Mouse (Mus musculus): ENCODE measurements around the gene Rpa1. TPM values are rescaled to one million over a fixed set of nuclear protein-coding genes. Genes with fewer than 3 reads are reported as not detected.

Gene Rpa1
- polyA plus RNA-seq, 1 experiment: 62.8 TPM

GRCm38 (mm10) chr11:75270276-75270984 lies 77.7 kb downstream of the Rpa1 start:
- no peak overlapping the region for H3K4me3 ChIP-seq (ENCODE audit: control insufficient read depth, insufficient read depth, low read length)
- 92% methylated on average over 8 of the region's 8 CpGs for WGBS

GRCm38 (mm10) chr11:75269213-75269612 lies 78.9 kb downstream of the Rpa1 start:
- Histone ChIP-seq H3K36me3 (ENCODE audit: control insufficient read depth, insufficient read depth, low read length) (0 out of 2 replicates have a peak, but pooled peaks cover 7% of the 10 kb centered on the region), H3K27me3 (ENCODE audit: control insufficient read depth, insufficient read depth, low read length) (no peaks in the 10 kb centered on the region), H3K4me1 (replicated peaks; ENCODE audit: control insufficient read depth, insufficient read depth, low read length) (peaks cover 20% of the 10 kb centered on the region), H3K27ac (ENCODE audit: control insufficient read depth, insufficient read depth, low read length) (no peak overlapping the region), H3K4me3 (ENCODE audit: control insufficient read depth, insufficient read depth, low read length) (no peak overlapping the region)
- WGBS: 33% methylated on average over 4 of the region's 4 CpGs
- DNase-seq: no peak
- TF ChIP-seq CTCF (IDR thresholded peaks at IDR 0.05; ENCODE audit: borderline replicate concordance, control insufficient read depth, extremely low read depth, insufficient read depth, low read length, poor library complexity) (no peak), POLR2A (IDR thresholded peaks at IDR 0.05; ENCODE audit: control insufficient read depth, extremely low read depth, insufficient read depth, low read length, poor library complexity) (no peak)

More at GRCm38 (mm10) chr11:75270276-75270984, 77.7 kb downstream of the Rpa1 start:
- no peak for DNase-seq
- Histone ChIP-seq H3K4me1 (replicated peaks; ENCODE audit: control insufficient read depth, insufficient read depth, low read length) (peaks cover 23% of the 10 kb centered on the region), H3K27me3 (ENCODE audit: control insufficient read depth, insufficient read depth, low read length) (no peaks in the 10 kb centered on the region), H3K36me3 (ENCODE audit: control insufficient read depth, insufficient read depth, low read length) (0 out of 2 replicates have a peak, but pooled peaks cover 7% of the 10 kb centered on the region), H3K27ac (ENCODE audit: control insufficient read depth, insufficient read depth, low read length) (no peak overlapping the region)
- TF ChIP-seq POLR2A (IDR thresholded peaks at IDR 0.05; ENCODE audit: control insufficient read depth, extremely low read depth, insufficient read depth, low read length, poor library complexity): no peak
- no peak for TF ChIP-seq CTCF (IDR thresholded peaks at IDR 0.05; ENCODE audit: borderline replicate concordance, control insufficient read depth, extremely low read depth, insufficient read depth, low read length, poor library complexity)

- 0 out of 2 replicates have a peak, but pooled peaks cover 7% of the 10 kb centered on the region for H3K36me3 ChIP-seq (ENCODE audit: control insufficient read depth, insufficient read depth, low read length)
- no peaks in the 10 kb centered on the region for H3K27me3 ChIP-seq (ENCODE audit: control insufficient read depth, insufficient read depth, low read length)
- H3K4me3 ChIP-seq (ENCODE audit: control insufficient read depth, insufficient read depth, low read length): no peak overlapping the region
- TF ChIP-seq CTCF (IDR thresholded peaks at IDR 0.05; ENCODE audit: borderline replicate concordance, control insufficient read depth, extremely low read depth, insufficient read depth, low read length, poor library complexity) (no peak), POLR2A (IDR thresholded peaks at IDR 0.05; ENCODE audit: control insufficient read depth, extremely low read depth, insufficient read depth, low read length, poor library complexity) (no peak)
- no peak for DNase-seq
- H3K27ac ChIP-seq (ENCODE audit: control insufficient read depth, insufficient read depth, low read length): no peak overlapping the region
- WGBS: 94% methylated on average over 5 of the region's 5 CpGs
- peaks cover 15% of the 10 kb centered on the region for H3K4me1 ChIP-seq (replicated peaks; ENCODE audit: control insufficient read depth, insufficient read depth, low read length)
Observed at GRCm38 (mm10) chr11:75268492-75268891, 79.6 kb downstream of the Rpa1 start.

- TF ChIP-seq CTCF (IDR thresholded peaks at IDR 0.05; ENCODE audit: borderline replicate concordance, control insufficient read depth, extremely low read depth, insufficient read depth, low read length, poor library complexity) (no peak), POLR2A (IDR thresholded peaks at IDR 0.05; ENCODE audit: control insufficient read depth, extremely low read depth, insufficient read depth, low read length, poor library complexity) (no peak)
- H3K4me3 ChIP-seq (ENCODE audit: control insufficient read depth, insufficient read depth, low read length): no peak overlapping the region
- H3K36me3 ChIP-seq (ENCODE audit: control insufficient read depth, insufficient read depth, low read length): 0 out of 2 replicates have a peak, but pooled peaks cover 7% of the 10 kb centered on the region
- peaks cover 10% of the 10 kb centered on the region for H3K4me1 ChIP-seq (replicated peaks; ENCODE audit: control insufficient read depth, insufficient read depth, low read length)
- WGBS: 72% methylated on average over 9 of the region's 9 CpGs
- no peaks in the 10 kb centered on the region for H3K27me3 ChIP-seq (ENCODE audit: control insufficient read depth, insufficient read depth, low read length)
- DNase-seq: no peak
- H3K27ac ChIP-seq (ENCODE audit: control insufficient read depth, insufficient read depth, low read length): no peak overlapping the region
Observed at GRCm38 (mm10) chr11:75267826-75268281, 80.3 kb downstream of the Rpa1 start.

GRCm38 (mm10) chr11:75265545-75265944 lies 82.6 kb downstream of the Rpa1 start:
- 0 out of 2 replicates have a peak, but pooled peaks cover 7% of the 10 kb centered on the region for H3K36me3 ChIP-seq (ENCODE audit: control insufficient read depth, insufficient read depth, low read length)
- H3K27me3 ChIP-seq (ENCODE audit: control insufficient read depth, insufficient read depth, low read length): no peaks in the 10 kb centered on the region
- no peak for DNase-seq
- peaks cover 12% of the 10 kb centered on the region for H3K4me1 ChIP-seq (replicated peaks; ENCODE audit: control insufficient read depth, insufficient read depth, low read length)
- WGBS: 98% methylated on average over 15 of the region's 15 CpGs
- no peak overlapping the region for H3K27ac ChIP-seq (ENCODE audit: control insufficient read depth, insufficient read depth, low read length)
- TF ChIP-seq POLR2A (IDR thresholded peaks at IDR 0.05; ENCODE audit: control insufficient read depth, extremely low read depth, insufficient read depth, low read length, poor library complexity): no peak
- TF ChIP-seq CTCF (IDR thresholded peaks at IDR 0.05; ENCODE audit: borderline replicate concordance, control insufficient read depth, extremely low read depth, insufficient read depth, low read length, poor library complexity): no peak
- H3K4me3 ChIP-seq (ENCODE audit: control insufficient read depth, insufficient read depth, low read length): no peak overlapping the region

- TF ChIP-seq POLR2A (IDR thresholded peaks at IDR 0.05; ENCODE audit: control insufficient read depth, extremely low read depth, insufficient read depth, low read length, poor library complexity): no peak
- no peak for TF ChIP-seq CTCF (IDR thresholded peaks at IDR 0.05; ENCODE audit: borderline replicate concordance, control insufficient read depth, extremely low read depth, insufficient read depth, low read length, poor library complexity)
- no peak overlapping the region for H3K4me3 ChIP-seq (ENCODE audit: control insufficient read depth, insufficient read depth, low read length)
- 0 out of 2 replicates have a peak, but pooled peaks cover 7% of the 10 kb centered on the region for H3K36me3 ChIP-seq (ENCODE audit: control insufficient read depth, insufficient read depth, low read length)
- no peak overlapping the region for H3K27ac ChIP-seq (ENCODE audit: control insufficient read depth, insufficient read depth, low read length)
- DNase-seq: no peak
- no peaks in the 10 kb centered on the region for H3K27me3 ChIP-seq (ENCODE audit: control insufficient read depth, insufficient read depth, low read length)
- peaks cover 12% of the 10 kb centered on the region for H3K4me1 ChIP-seq (replicated peaks; ENCODE audit: control insufficient read depth, insufficient read depth, low read length)
- 91% methylated on average over 6 of the region's 6 CpGs for WGBS
Observed at GRCm38 (mm10) chr11:75264550-75264949, 83.6 kb downstream of the Rpa1 start.
